Mouse (Mus musculus) heart, embryonic 12.5 days (tissue): ENCODE results near the gene Smok3a. TPM values are rescaled to one million over a fixed set of nuclear protein-coding genes. Genes with fewer than 3 reads are reported as not detected.
"Not testable (repeated sequence)": the region's sequence is repeated elsewhere in the genome, so short reads cannot be mapped to it uniquely, and the experiment has no call there.

ENCODE experiments used
- ATAC-seq: fragments of 200-750 bp; cut with Nextera tagmentation; 2 replicates; pipeline ENCODE4 v1.8.0; 2017; ENCODE audit warnings: moderate TSS enrichment, moderate library complexity; ENCODE audit not compliant: insufficient number of reproducible peaks, low FRiP score
- H3K27ac ChIP-seq: fragments of 300-500 bp; sonication (generic); 2 replicates; pipeline ENCODE4 v1.5.1; 2016; ENCODE audit warnings: mild to moderate bottlenecking, moderate library complexity; ENCODE audit not compliant: poor library complexity, severe bottlenecking
- H3K27me3 ChIP-seq: fragments of 300-500 bp; sonication (generic); replicated peaks from 2 replicates; pipeline ENCODE4 v1.6.1; 2016; ENCODE audit warnings: mild to moderate bottlenecking, moderate library complexity
- H3K36me3 ChIP-seq: fragments of 300-500 bp; sonication (generic); 2 replicates; pipeline ENCODE4 v1.6.1; 2016; ENCODE audit warnings: mild to moderate bottlenecking, moderate library complexity
- H3K4me1 ChIP-seq: fragments of 300-500 bp; sonication (generic); replicated peaks from 2 replicates; pipeline ENCODE4 v1.6.1; 2016; ENCODE audit warnings: mild to moderate bottlenecking
- H3K4me2 ChIP-seq: fragments of 300-500 bp; sonication (generic); 2 replicates; pipeline ENCODE4 v1.6.1; 2016; ENCODE audit warnings: mild to moderate bottlenecking, moderate library complexity
- H3K4me3 ChIP-seq: fragments of 300-500 bp; sonication (generic); 2 replicates; pipeline ENCODE4 v1.5.1; 2016; ENCODE audit warnings: mild to moderate bottlenecking
- H3K9ac ChIP-seq: fragments of 300-500 bp; sonication (generic); 2 replicates; pipeline ENCODE4 v1.6.1; 2016; ENCODE audit warnings: mild to moderate bottlenecking, moderate library complexity
- H3K9me3 ChIP-seq: fragments of 300-500 bp; sonication (generic); replicated peaks from 2 replicates; pipeline ENCODE4 v1.6.1; 2016; ENCODE audit warnings: mild to moderate bottlenecking, moderate library complexity
- WGBS: fragments of 180-500 bp; shearing (Covaris S2); methylation state at CpG from one replicate; pipeline ENCODE4 v1.1.7; 2016; 5-methylcytosine and 5-hydroxymethylcytosine counted together
- polyA plus RNA-seq: library from polyadenylated mRNA; unstranded; fragments of >200 nt; fragmentation: Nextera tagmentation; extraction: Ambion mirVana; gene quantifications from 2 replicates; pipeline ENCODE4 v1.2.1, GENCODE M21; 2016

The Smok3a gene
- polyA plus RNA-seq, 1 experiment from 2014 or later: not detected

DNA sequence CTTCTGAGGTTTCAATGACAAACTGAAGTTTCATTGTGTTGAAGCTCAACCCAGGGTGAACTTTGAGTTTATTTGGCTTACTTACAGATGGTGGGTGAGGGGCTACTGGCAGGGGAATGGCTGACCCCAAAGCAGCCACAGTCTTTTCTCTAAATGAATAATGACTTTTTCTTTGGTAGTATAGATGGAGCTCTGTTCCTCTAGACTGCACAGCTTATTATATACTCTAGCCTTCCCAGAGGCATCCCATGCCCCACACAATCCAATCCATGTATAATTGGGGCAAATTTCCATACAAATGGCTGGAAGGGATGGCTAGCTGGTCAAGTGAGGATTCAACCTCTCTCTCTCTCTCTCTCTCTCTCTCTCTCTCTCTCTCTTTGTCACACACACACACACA, 4.1 kb upstream of the Smok3a start:
- H3K4me3 ChIP-seq: no peak overlapping the region
- 0 out of 2 replicates have a peak, but pooled peaks cover 2% of the 10 kb centered on the region for H3K9me3 ChIP-seq
- H3K27ac ChIP-seq: no peak overlapping the region
- H3K27me3 ChIP-seq: no peaks in the 10 kb centered on the region
- H3K36me3 ChIP-seq: no peaks in the 10 kb centered on the region
- no peak for ATAC-seq
- no peaks in the 10 kb centered on the region for H3K4me1 ChIP-seq
- no peak overlapping the region for H3K4me2 ChIP-seq
- H3K9ac ChIP-seq: no peak overlapping the region

- H3K27me3 ChIP-seq, H3K4me2 ChIP-seq, H3K4me3 ChIP-seq, ATAC-seq, H3K9me3 ChIP-seq, H3K36me3 ChIP-seq, H3K9ac ChIP-seq, H3K27ac ChIP-seq, H3K4me1 ChIP-seq: not testable (repeated sequence)
- 88% methylated on average over 4 of the region's 4 CpGs for WGBS
Observed at GRCm38 (mm10) chr5:138019577-138019976, 1.5 kb upstream of the Smok3a start.

- not testable (repeated sequence) for H3K36me3 ChIP-seq, ATAC-seq, H3K4me3 ChIP-seq, H3K27ac ChIP-seq, H3K27me3 ChIP-seq, H3K9me3 ChIP-seq, H3K9ac ChIP-seq, H3K4me2 ChIP-seq, H3K4me1 ChIP-seq
- no CpG with 5 or more reads among the region's 5 CpGs for WGBS
Observed at GRCm38 (mm10) chr5:138052894-138053293, 31.8 kb downstream of the Smok3a start, which contains the start of gene Smok3c. Gene Smok3c, plus strand, starts transcription at chr5:138053194.

DNA sequence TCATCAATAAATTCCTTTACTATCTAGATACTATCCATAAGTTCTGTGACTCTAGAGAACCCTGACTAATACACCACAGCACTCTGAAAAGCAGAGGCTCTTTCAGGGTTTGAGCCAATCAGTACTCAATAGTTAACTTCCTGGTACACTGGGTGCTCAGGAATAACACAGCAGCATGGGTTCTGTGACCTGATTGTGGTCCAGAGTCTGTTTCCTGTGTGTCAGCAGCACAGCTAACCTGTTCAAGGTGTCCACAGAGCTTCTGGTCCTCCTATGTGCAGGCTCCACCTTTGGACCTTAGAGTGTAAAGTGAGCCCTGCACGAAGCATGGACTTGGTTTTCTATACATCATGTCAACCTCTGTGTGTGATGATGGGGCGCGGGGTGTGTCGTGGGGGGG, 52.7 kb downstream of the Smok3a start:
- 80% methylated on average over 4 of the region's 4 CpGs for WGBS
- no peaks in the 10 kb centered on the region for H3K27me3 ChIP-seq
- no peaks in the 10 kb centered on the region for H3K9me3 ChIP-seq
- H3K36me3 ChIP-seq: no peaks in the 10 kb centered on the region
- ATAC-seq: no peak
- H3K4me1 ChIP-seq: no peaks in the 10 kb centered on the region
- no peak overlapping the region for H3K4me2 ChIP-seq
- no peak overlapping the region for H3K9ac ChIP-seq
- H3K4me3 ChIP-seq: no peak overlapping the region
- no peak overlapping the region for H3K27ac ChIP-seq

DNA sequence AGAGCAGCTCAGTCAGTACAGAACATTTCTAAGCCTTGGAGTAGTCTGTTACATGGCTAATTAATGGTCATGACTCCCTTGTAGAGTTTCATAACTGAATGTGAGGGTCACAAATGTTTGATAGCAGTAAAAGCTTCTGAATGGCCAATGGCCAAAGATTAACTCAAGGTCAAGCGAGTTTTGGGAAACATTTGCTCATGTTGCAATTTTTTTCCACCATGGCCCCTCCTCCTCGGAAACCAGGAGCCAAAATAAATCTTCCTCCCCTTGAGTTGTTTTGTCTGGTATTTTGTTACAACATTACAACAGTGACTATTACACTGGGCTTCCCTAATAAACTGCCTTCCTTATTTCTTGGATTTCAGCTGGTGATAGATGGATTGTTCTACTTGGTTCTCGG, 54.6 kb downstream of the Smok3a start:
- Histone ChIP-seq H3K4me3 (no peak overlapping the region), H3K4me1 (no peaks in the 10 kb centered on the region), H3K4me2 (no peak overlapping the region), H3K9ac (no peak overlapping the region), H3K9me3 (no peaks in the 10 kb centered on the region), H3K36me3 (no peaks in the 10 kb centered on the region), H3K27me3 (no peaks in the 10 kb centered on the region), H3K27ac (no peak overlapping the region)
- no peak for ATAC-seq
- 60% methylated on average over 3 of the region's 3 CpGs for WGBS

GRCm38 (mm10) chr5:138076148-138076547, 55.1 kb downstream of the Smok3a start:
- Histone ChIP-seq H3K4me1 (no peaks in the 10 kb centered on the region), H3K9ac (no peak overlapping the region), H3K4me3 (no peak overlapping the region), H3K36me3 (no peaks in the 10 kb centered on the region), H3K27ac (no peak overlapping the region), H3K27me3 (no peaks in the 10 kb centered on the region), H3K9me3 (no peaks in the 10 kb centered on the region), H3K4me2 (no peak overlapping the region)
- WGBS: 53% methylated on average over 2 of the region's 2 CpGs
- ATAC-seq: no peak

GRCm38 (mm10) chr5:138080456-138080855, 59.4 kb downstream of the Smok3a start:
- Histone ChIP-seq H3K4me1 (no peaks in the 10 kb centered on the region), H3K36me3 (no peaks in the 10 kb centered on the region), H3K27ac (no peak overlapping the region), H3K27me3 (no peaks in the 10 kb centered on the region), H3K9me3 (no peaks in the 10 kb centered on the region), H3K9ac (no peak overlapping the region), H3K4me2 (no peak overlapping the region), H3K4me3 (no peak overlapping the region)
- no peak for ATAC-seq
- WGBS: 78% methylated on average over 5 of the region's 5 CpGs

- Histone ChIP-seq H3K36me3 (no peaks in the 10 kb centered on the region), H3K9ac (no peak overlapping the region), H3K4me1 (peaks cover 1% of the 10 kb centered on the region; the same call in 1 of the 2 replicates), H3K9me3 (no peaks in the 10 kb centered on the region), H3K27ac (no peak overlapping the region), H3K4me2 (no peak overlapping the region), H3K4me3 (no peak overlapping the region), H3K27me3 (no peaks in the 10 kb centered on the region)
- WGBS: 82% methylated on average over 9 of the region's 9 CpGs
- no peak for ATAC-seq
Observed at GRCm38 (mm10) chr5:138081446-138081845, 60.4 kb downstream of the Smok3a start.

GRCm38 (mm10) chr5:138083318-138083900, 62.3 kb downstream of the Smok3a start:
- ATAC-seq: no peak
- Histone ChIP-seq H3K36me3 (peaks cover 6% of the 10 kb centered on the region), H3K4me1 (peaks cover 3% of the 10 kb centered on the region; the same call in 1 of the 2 replicates)

DNA sequence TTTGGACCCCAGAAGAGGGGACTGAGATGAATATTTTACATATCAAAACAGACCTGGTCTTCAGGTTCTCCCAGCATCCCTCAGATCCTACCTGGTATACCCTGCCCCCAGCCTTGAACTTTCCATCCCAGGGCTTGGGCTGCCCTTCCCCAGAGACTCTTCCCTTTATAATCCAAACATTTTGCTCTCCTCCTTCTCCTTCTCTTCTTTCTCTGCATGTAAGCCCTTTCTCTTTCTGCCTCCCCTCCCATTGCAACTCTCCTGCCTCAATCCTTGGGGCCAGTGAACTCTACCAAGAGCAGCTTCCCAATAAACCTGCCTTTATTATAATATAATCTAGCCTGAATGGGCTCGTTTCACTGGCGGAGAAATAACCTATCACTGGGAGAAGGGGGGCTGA, 62.9 kb downstream of the Smok3a start:
- Histone ChIP-seq H3K4me1 (peaks cover 3% of the 10 kb centered on the region; the same call in 1 of the 2 replicates), H3K27me3 (no peaks in the 10 kb centered on the region), H3K4me2 (no peak overlapping the region), H3K4me3 (no peak overlapping the region), H3K9me3 (no peaks in the 10 kb centered on the region), H3K36me3 (peaks cover 9% of the 10 kb centered on the region), H3K27ac (no peak overlapping the region), H3K9ac (no peak overlapping the region)
- no peak for ATAC-seq
- 84% methylated on average over 2 of the region's 2 CpGs for WGBS

More at GRCm38 (mm10) chr5:138083318-138083900, 62.3 kb downstream of the Smok3a start:
- no peaks in the 10 kb centered on the region for H3K27me3 ChIP-seq
- no peak overlapping the region for H3K27ac ChIP-seq
- 55% methylated on average over 2 of the region's 2 CpGs for WGBS
- no peak overlapping the region for H3K4me3 ChIP-seq
- no peak overlapping the region for H3K4me2 ChIP-seq
- no peaks in the 10 kb centered on the region for H3K9me3 ChIP-seq
- no peak overlapping the region for H3K9ac ChIP-seq
